Mouse (Mus musculus): ENCODE measurements around the gene Colca2.

The Colca2 gene

GRCm38 (mm10) chr9:51278500-51279381, at the start of gene Colca2:
Gene Colca2, minus strand, starts transcription at chr9:51278569.
- DNase-seq (ENCODE audit: low spot score in 2 of 2), result peak; percentile 18 to 36

- DNase-seq (ENCODE audit: low spot score in 2 of 2), result no peak
Observed at GRCm38 (mm10) chr9:51327555-51327903, 49.2 kb upstream of the Colca2 start.

- DNase-seq (ENCODE audit: low spot score in 2 of 2), result no peak
Observed at GRCm38 (mm10) chr9:51326619-51327554, 48.5 kb upstream of the Colca2 start.

- DNase-seq (ENCODE audit: low spot score in 2 of 2), result no peak
Observed at GRCm38 (mm10) chr9:51324406-51325065, 46.2 kb upstream of the Colca2 start.

- DNase-seq (ENCODE audit: low spot score in 2 of 2), result no peak
Observed at GRCm38 (mm10) chr9:51320096-51320495, 41.7 kb upstream of the Colca2 start.

- no peak for DNase-seq (ENCODE audit: low spot score in 2 of 2)
Observed at GRCm38 (mm10) chr9:51318246-51318645, 39.9 kb upstream of the Colca2 start.

- no peak for DNase-seq (ENCODE audit: low spot score in 2 of 2)
Observed at GRCm38 (mm10) chr9:51317322-51317721, 39.0 kb upstream of the Colca2 start.

- no peak for DNase-seq (ENCODE audit: low spot score in 2 of 2)
Observed at GRCm38 (mm10) chr9:51315402-51316063, 37.2 kb upstream of the Colca2 start.

GRCm38 (mm10) chr9:51312554-51313317, 34.4 kb upstream of the Colca2 start:
- no peak for DNase-seq (ENCODE audit: low spot score in 2 of 2)

- no peak for DNase-seq (ENCODE audit: low spot score in 2 of 2)
Observed at GRCm38 (mm10) chr9:51310515-51310914, 32.1 kb upstream of the Colca2 start.

- DNase-seq (ENCODE audit: low spot score in 2 of 2), result no peak
Observed at GRCm38 (mm10) chr9:51306351-51306750, 28.0 kb upstream of the Colca2 start.

- DNase-seq (ENCODE audit: low spot score in 2 of 2), result peak in 1 of 2 experiments; percentile 12
Observed at GRCm38 (mm10) chr9:51305146-51305545, 26.8 kb upstream of the Colca2 start.

- DNase-seq (ENCODE audit: low spot score in 2 of 2), result no peak
Observed at GRCm38 (mm10) chr9:51303980-51304379, 25.6 kb upstream of the Colca2 start.

GRCm38 (mm10) chr9:51293541-51293940, 15.2 kb upstream of the Colca2 start:
- DNase-seq (ENCODE audit: low spot score in 2 of 2), result no peak

- peak; percentile 68 to 76 for DNase-seq (ENCODE audit: low spot score in 2 of 2)
Observed at GRCm38 (mm10) chr9:51292674-51293073, 14.3 kb upstream of the Colca2 start.

- no peak for DNase-seq (ENCODE audit: low spot score in 2 of 2)
Observed at GRCm38 (mm10) chr9:51290980-51291379, 12.6 kb upstream of the Colca2 start.

- DNase-seq (ENCODE audit: low spot score in 2 of 2), result no peak
Observed at GRCm38 (mm10) chr9:51286079-51286478, 7.7 kb upstream of the Colca2 start.

- DNase-seq (ENCODE audit: low spot score in 2 of 2), result no peak
Observed at GRCm38 (mm10) chr9:51277834-51278498, 403 bp downstream of the Colca2 start.

GRCm38 (mm10) chr9:51274678-51275077, 3.7 kb downstream of the Colca2 start:
- no peak for DNase-seq (ENCODE audit: low spot score in 2 of 2)

GRCm38 (mm10) chr9:51273581-51274154, 4.7 kb downstream of the Colca2 start:
- no peak for DNase-seq (ENCODE audit: low spot score in 2 of 2)
